Mouse (Mus musculus): ENCODE measurements around the gene Cbln3. TPM values are rescaled to one million over a fixed set of nuclear protein-coding genes. Genes with fewer than 3 reads are reported as not detected.
A peak's percentile ranks its signal among the peaks of the same experiment; 100 is the strongest.

Cbln3 gene
- 0.37 TPM in 1 of 2 replicates, not detected in the other for total RNA-seq (2017)

GRCm38 (mm10) chr14:55884166-55884565 is at the start of gene Cbln3:
Gene Cbln3, minus strand, starts transcription at chr14:55884392.
- ATAC-seq (ENCODE audit: extremely low read depth, insufficient number of reproducible peaks, low FRiP score, poor library complexity, severe bottlenecking): no peak

DNA sequence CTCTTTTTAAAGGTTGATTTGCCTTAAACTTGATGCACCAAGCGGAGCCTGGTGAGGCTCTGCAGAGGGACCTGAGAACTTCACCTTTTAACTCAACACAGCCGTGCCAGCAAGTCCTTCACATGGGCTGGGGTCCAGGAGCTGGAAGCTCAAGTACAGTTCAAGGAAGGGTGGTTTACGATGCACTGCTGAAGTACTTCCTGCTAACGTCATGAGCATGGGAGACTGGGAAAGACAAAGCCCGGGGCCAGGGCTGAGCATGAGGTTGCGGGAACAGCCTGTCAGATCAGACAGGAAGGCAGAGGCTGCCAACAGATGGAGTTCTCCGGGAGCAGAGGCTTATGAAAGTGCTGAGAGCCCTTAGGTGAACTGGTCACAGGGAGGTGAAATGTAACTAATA is 49.4 kb upstream of the Cbln3 start:
- ATAC-seq (ENCODE audit: extremely low read depth, insufficient number of reproducible peaks, low FRiP score, poor library complexity, severe bottlenecking): no peak

DNA sequence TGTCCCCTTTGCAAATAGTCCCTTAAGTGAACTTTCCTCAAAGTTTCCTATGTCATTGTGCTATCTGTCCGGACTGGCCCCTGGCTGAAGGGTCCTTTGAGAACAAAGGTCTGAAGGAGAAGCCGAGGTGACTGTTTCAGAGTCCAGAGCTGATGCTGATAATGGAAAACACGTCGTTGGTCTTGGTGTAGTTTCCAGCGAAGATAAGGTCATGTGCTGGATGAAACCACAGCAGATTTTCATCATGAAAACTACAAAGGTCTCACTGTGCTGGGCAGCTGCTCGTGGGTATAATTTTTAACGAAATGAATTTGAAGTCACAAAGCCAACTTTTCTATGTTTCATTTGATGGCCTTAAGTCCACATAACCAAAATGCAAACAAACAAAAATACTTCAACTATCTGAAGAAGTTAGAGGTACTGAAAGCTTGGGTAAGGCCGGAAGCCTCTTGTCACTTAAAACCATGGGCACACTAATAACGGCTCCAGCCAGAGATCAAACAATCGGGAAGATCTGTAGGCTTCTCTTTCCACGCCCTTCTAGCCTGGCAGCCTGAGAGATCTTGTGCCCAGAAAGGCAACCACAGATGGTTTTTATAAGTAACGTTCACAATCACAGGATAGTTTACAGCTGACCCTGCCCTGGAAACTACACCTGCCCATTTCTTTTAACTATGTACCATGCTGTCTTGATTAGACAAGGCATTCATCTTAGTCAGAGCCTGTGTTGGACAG is 45.2 kb upstream of the Cbln3 start:
- ATAC-seq (ENCODE audit: extremely low read depth, insufficient number of reproducible peaks, low FRiP score, poor library complexity, severe bottlenecking): no peak

- ATAC-seq (ENCODE audit: extremely low read depth, insufficient number of reproducible peaks, low FRiP score, poor library complexity, severe bottlenecking): no peak
Observed at GRCm38 (mm10) chr14:55926847-55927246, 42.7 kb upstream of the Cbln3 start.

GRCm38 (mm10) chr14:55922475-55923232 is 38.5 kb upstream of the Cbln3 start:
- no peak for ATAC-seq (ENCODE audit: extremely low read depth, insufficient number of reproducible peaks, low FRiP score, poor library complexity, severe bottlenecking)

GRCm38 (mm10) chr14:55918240-55919082 is 34.3 kb upstream of the Cbln3 start:
- peak; percentile 87 for ATAC-seq (ENCODE audit: extremely low read depth, insufficient number of reproducible peaks, low FRiP score, poor library complexity, severe bottlenecking)

DNA sequence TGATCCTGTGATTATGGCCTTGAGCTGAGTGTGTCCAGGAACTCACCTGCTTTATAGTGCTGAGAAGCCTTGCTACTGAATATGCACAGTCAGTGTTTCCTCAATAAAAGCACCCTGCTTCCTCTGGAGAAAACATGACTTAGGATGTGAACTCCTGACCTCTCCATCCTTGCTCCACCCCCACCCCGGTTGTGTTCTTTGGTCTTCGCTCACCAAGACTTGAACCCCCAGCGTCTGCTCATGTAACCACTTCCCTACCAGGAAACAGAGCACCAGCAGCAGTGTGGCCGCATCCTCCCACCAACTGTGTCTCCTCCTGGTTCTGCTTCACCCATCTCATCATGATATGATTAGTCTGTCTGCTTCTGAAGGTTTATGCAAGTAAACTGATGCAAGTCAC is 29.2 kb upstream of the Cbln3 start:
- ATAC-seq (ENCODE audit: extremely low read depth, insufficient number of reproducible peaks, low FRiP score, poor library complexity, severe bottlenecking): peak; percentile 36; the same call in 1 of the 2 replicates

DNA sequence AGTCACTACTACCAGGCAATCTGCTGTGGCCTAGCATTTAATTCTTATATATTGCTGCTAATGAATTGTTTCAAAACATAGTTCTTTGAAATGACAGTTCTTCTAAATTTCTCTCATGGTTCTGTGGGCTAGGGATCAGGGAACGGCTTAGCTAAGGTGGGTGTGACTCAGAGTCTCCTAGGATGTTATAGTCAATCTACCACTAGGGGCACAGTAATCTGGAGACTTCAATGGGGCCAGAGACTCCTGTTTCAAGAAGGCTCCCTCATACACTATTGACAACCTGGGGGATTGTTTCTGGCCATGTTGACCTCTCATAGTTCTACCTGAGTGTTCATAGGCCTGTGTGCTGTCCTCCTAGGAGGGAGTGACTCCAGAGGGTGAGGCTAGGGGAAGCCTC is 21.3 kb upstream of the Cbln3 start:
- ATAC-seq (ENCODE audit: extremely low read depth, insufficient number of reproducible peaks, low FRiP score, poor library complexity, severe bottlenecking): peak; percentile 57; the same call in 1 of the 2 replicates

GRCm38 (mm10) chr14:55900414-55900755 is 16.2 kb upstream of the Cbln3 start:
- ATAC-seq (ENCODE audit: extremely low read depth, insufficient number of reproducible peaks, low FRiP score, poor library complexity, severe bottlenecking): no peak

GRCm38 (mm10) chr14:55899701-55900413 is 15.7 kb upstream of the Cbln3 start, which contains the start of gene Sdr39u1:
Gene Sdr39u1, minus strand, starts transcription at chr14:55900293.
- ATAC-seq (ENCODE audit: extremely low read depth, insufficient number of reproducible peaks, low FRiP score, poor library complexity, severe bottlenecking): peak; percentile 86

GRCm38 (mm10) chr14:55898947-55899346 is 14.8 kb upstream of the Cbln3 start:
- no peak for ATAC-seq (ENCODE audit: extremely low read depth, insufficient number of reproducible peaks, low FRiP score, poor library complexity, severe bottlenecking)

- ATAC-seq (ENCODE audit: extremely low read depth, insufficient number of reproducible peaks, low FRiP score, poor library complexity, severe bottlenecking): no peak
Observed at GRCm38 (mm10) chr14:55897671-55898070, 13.5 kb upstream of the Cbln3 start.

DNA sequence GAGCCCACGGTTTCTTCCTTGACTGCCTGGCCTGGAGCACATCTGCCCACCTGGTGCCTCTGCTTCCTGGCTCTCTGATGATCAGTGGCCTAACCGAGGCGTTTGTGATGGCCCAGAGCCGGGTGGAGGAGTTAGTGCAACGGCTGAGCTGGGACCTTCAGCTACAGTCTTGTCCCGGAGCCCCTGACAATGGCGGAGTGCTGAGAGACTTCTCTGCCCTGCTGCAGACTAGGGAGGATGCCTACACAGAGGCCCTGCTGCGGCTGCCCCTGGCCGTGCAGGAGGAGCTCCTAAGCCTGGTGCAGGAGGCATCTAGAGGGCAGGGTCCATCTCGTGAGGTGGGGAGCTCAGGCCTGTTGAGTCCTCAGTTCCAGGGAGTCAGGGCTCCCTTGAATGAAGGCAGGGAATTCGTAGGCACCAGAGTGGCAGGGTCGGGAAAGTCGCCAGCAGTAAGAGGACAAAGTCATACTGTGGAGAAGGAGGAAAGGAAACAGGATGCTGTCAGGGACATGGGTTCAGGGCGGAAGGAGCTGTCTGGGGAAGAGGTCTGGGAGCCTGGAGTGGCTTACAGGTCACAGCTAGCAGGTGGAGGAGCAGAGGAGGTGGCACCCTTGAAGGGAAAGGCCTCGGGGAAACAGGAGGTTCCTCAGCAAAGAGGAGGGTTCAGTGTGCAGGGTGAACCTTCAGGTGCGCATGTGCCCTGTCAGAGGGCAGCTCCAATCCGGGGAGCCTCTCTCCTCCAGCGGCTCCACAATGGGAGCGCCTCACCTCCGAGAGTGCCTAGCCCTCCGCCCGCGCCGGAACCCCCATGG is 2.6 kb upstream of the Cbln3 start:
- no peak for ATAC-seq (ENCODE audit: extremely low read depth, insufficient number of reproducible peaks, low FRiP score, poor library complexity, severe bottlenecking)

DNA sequence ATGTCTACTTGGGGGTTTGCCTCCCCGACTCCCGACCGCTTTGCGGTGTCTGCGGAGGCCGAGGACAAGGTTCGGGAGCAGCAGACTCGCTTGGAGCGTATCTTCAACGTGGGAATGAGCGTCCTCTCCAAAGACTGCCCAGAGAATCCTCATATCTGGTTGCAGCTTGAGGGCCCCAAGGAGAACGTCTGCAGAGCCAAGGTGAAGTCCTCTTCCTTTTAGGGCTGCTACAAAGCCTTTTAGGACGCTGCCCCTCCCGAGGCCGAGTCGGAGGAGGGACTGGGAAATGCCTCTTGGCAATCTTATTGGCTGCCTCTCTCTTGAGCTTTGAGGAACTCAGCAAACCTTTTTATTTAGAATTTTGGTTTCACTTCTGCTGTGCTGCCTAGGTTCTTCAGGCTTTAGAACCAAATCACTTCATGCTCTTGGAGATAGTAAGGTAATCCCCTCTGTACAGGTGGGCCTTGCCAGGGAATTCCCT is 1.6 kb upstream of the Cbln3 start:
- ATAC-seq (ENCODE audit: extremely low read depth, insufficient number of reproducible peaks, low FRiP score, poor library complexity, severe bottlenecking): peak; percentile 70

DNA sequence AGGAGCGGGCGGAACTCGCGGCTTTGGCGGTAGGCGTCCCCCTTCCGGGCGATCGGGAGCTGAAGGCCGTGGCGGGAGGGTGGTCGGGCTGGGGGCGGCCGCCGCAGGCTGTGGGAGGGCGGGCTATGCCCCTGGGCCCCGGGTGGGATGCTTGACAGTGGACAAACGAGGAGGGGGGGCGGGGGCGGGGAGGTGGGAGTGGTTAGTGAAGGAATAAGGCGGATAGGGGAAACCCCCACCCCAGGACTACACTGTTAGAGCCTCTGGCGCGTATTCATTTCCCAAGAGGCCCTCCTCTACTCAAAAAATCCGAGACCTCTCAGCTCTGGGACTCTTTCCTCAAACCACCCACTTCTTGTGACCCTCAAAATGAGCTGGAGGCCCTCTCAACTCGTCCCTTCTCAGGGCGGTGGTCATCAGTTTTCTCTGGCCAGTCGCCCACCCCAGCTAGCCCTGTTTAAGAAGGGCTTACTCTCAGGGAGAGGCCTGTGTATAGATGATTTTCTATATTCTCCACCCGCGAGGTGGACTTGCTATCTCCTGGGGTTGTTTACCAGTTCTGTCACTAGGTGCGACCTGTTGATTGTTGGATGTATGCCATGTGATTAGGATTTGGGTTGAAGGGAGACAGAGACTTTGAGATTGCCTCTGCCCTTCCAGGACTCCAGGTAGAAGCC is 1.1 kb upstream of the Cbln3 start:
- ATAC-seq (ENCODE audit: extremely low read depth, insufficient number of reproducible peaks, low FRiP score, poor library complexity, severe bottlenecking): no peak

DNA sequence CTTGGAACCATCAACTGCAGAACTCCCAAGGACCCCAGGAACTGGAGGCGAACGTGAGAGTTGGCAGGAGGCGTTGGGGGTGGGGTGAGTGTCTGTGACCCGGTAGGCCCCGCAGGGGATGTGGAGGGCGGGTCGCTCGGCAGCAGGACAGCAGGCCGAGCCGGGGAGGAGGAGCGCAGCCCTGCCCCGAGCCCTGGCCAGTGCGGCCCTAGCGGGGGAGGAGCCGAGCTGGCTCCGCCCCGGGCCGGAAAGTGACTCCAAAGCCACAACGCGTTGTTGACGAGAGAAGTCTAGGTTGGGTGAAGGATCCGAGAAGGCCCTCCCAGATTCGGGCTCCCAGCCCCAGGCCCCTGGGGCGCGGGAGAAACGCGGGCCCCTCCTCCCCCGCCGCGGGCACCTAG is 521 bp upstream of the Cbln3 start, which contains the start of gene Khnyn:
TSS of gene Khnyn (plus strand) at position 235 of the 401 bp plus-strand sequence.
- peak; percentile 82 for ATAC-seq (ENCODE audit: extremely low read depth, insufficient number of reproducible peaks, low FRiP score, poor library complexity, severe bottlenecking)

DNA sequence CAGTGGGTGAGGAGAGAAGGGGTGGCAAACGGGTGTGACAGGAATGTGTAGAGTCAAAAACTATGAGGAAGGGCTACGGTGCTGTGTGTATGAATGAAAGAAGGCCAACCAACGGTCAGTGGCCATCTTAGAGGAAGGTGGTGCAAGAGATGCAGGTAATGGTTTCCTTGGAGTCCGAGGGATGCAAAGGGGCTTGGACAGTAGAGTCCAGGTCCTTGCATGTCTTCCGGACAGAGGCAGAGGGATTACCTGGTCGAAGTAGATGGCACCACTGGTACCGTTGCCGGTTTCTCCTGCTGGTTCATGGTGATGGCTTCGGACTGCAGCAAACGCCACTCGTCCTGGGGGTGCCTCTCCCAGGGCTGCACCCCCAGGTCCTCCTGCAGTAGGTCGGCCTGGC is 529 bp downstream of the Cbln3 start:
- no peak for ATAC-seq (ENCODE audit: extremely low read depth, insufficient number of reproducible peaks, low FRiP score, poor library complexity, severe bottlenecking)
